Mouse (Mus musculus): Measurements from ENCODE around the gene Stub1.
"Not testable (repeated sequence)": the region's sequence is repeated elsewhere in the genome, so short reads cannot be mapped to it uniquely, and the experiment has no call there.

Gene Stub1

DNA sequence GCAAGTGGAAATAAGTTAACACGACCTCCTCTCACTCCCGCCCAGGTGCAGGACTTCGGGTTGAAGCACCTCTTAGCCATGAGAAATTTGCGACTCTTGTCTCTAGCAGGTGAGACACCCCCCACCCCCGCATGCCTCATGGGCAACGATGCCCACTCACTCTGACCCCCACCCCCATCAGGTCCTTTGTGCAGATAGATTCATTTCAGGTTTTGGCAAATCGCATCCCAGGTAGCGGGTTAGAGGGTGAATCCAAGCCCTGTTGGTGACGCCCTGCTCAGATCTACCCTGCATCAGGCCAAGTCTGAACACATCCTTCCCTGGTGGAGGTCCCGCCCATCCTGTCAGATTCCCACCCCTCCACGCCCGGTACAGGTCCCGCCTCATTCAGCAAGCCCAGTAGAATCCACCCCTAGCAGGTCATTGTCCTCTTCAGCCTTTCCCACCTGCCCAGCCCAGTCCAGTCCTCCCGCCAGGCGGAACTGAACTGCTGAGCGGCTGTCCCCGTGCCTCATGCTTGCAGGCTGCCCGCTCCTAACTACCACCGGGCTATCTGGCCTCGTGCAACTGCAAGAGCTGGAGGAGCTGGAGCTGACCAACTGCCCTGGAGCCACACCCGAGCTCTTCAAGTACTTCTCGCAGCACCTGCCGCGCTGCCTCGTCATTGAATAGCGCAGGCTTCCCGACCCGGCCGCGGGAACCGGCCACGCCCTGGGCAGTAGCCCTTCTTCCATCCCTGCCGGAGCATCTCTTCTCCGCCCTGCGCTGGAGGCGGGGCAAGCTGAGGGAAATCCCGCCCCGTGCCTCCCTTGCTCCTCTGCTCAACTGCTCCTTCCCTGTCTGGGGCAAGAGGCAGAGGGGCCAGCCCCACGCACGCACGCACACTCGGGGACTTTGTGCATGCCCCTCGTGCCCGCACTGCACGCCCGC, 14.1 kb downstream of the Stub1 start:
- DNase-seq, result no peak

DNA sequence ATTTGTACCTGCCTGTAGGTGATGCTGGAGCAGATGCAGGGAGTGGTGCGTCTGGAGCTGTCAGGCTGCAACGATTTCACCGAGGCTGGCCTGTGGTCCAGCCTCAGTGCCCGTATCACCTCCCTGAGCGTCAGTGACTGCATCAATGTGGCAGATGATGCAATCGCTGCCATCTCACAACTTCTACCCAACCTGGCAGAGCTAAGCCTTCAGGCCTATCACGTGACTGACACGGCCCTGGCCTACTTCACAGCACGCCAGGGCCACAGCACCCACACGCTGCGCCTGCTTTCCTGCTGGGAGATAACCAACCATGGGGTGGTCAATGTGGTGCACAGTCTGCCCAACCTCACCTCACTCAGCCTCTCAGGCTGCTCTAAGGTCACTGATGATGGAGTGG, 15.5 kb downstream of the Stub1 start:
- no peak for DNase-seq

DNA sequence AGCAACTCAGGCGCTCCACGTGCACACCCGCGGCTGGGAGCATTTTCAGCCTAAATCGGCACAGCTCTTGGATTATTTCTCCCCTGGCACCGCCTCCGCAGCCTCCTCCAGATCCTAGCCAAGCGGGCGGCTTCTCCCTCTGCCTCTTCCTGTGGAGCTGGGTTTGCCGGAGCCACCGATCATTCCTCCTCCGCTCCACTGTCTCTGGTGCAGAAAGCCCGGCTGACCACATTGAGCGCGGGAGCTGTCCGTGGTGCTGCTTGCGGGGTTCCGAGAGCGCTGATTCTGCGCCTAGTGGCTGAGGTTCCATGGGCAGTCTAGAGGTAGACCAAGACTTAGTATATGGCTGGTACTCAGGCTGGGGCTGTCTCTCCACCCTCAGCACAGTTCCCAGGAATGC, 19.7 kb downstream of the Stub1 start:
- peak; percentile 85 for DNase-seq

DNA sequence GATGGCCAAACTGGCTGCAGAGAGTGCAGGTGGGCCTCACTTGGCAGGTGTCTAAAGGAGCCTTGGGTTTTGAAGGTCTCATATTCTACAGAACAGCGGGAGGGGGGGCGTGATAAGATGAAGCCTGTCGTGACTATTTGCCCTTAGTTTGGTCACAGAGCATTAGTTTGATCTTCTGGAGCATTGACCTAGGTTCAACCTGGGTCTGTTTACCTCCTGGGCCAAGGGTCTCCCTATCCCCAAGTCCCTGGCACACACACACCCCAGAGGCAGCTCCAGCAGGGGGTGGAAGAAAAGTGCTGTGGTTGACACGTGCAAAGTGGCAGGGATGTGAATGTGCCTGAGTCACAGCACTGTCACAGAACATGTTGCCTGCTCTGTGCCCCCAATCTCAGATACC, 22.3 kb downstream of the Stub1 start:
- no peak for DNase-seq

DNA sequence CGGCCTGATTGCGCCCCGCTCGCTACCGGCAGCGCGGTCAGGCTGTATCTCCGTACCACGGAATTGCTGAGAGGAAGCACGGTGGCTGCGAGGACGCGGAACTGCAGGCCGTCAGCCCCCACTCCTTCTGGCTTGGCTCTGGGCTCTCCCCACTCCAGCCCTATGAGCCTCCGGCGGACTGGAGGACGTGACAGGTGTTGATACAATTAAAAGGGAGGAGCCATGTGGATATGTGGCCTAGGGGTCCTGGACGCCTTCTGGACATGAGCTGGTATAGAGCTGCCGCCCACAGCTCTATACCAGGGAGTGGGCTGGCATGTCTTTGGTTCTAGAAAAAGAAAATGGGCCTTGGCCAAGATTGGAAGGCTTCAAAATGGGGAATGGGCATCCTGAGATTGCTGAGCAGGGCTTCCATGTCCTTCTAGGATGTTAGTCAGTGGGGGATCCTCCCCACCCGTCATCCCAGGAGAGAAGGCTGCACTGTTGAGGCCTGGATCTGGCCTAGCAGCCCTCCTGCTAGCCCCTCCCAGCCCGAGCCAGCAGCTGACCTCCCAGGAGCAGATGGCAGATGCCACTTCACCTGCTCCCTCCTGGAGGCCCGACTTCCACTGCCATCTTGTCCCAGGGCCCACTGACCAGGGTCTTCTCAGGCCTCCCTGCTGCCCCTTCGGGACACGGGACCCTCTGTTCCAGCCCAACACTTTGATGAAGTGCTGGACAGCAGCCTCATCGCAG, 23.4 kb downstream of the Stub1 start:
- DNase-seq, result no peak

DNA sequence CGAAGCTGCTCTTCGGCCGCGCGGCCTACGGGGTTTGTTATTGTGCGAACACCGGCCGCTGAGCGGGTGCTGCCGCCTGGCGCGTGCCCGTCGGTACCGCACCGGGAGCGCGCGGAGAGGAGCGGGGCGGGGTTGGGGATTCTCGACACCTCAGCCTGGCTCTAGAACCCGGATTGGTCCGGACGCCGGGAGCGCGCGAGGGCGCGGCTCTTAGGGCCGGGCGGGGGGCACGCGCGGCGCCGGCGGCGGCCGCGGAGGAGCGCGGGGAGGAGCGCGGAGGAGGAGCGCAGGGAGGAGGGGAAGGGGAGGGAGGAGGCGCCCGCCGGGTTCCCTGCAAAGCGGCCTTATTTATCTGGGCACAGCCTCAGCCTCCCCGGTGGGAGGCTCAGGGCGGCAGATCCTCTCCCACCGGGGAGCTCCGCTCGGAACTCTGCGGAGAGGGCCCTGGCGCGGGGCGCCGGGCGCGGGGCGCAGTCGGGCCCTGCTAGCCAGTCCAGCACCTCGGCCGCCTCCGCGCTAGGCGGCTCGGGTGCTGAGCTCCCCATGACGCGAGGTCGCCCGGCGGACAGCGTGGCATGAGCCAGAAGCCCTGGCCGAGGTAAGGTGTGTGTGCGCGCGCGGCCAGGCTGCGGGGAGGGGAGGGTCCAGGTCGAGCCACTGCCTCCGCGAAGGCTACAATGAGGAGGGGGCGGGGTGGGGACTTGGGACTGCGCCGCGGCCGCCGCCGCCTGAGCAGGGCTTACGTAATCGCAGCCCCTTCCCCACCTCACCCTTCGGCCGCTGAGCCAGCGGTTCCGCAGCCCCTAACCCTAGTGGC, 24.2 kb downstream of the Stub1 start, which contains the start of gene Fbxl16:
Gene Fbxl16, plus strand, starts transcription at position 297 of the 817 bp plus-strand sequence.
- peak; percentile 64 for DNase-seq

DNA sequence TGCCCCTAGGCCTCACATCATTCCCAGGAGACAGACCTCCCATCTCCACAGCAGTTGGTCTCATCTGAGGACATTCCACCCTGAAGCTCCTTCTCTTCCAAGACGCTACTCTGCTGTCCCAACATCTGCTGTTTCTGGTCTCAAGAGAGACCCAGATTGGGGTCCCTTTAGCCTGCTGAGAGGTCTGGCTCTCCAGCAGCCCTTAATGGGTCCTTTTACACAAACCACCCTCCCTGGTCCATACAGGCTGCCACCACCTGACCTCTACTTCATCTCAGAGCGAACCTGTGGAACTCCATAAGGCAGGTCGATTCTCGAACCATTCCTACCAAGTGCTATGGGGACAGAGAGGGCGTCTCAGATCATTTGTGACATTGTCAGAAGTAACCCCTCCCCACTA, 25.2 kb downstream of the Stub1 start:
- no peak for DNase-seq

DNA sequence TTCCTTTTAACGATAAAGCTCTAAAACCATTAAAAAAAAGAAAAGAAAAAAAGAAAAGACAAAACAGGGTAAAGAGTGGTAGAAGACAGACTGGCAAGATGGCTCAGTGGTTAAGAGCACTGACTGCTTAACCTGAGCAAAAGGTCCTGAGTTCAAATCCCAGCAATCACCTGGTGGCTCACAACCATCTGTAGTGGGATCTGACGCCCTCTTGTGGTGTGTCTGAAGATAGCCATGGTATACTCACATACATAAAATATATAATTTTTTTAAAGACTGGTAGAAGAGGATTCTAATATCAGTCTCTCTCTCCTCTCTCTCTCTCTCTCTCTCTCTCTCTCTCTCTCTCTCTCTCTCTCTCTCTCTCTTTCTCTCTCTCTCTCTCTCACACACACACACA, 25.8 kb downstream of the Stub1 start:
- not testable (repeated sequence) for DNase-seq

DNA sequence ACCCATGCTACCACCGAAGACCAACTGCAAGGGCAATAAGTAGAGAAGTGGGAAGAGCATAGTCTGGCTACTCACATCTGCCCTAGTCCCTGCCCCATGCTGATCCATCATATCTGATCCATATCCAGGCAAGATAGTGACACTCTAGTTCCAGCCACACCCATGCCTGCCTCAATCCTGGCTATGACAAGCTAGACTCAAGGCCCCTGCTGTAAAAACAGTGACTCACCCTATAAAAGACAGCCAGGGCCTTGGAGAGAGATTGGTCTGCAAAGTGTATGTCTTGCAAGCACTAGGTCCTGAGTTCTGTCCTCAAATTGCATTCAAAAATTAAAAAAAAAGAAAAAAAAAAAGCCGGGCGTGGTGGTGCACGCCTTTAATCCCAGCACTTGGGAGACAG, 26.7 kb downstream of the Stub1 start:
- no peak for DNase-seq

DNA sequence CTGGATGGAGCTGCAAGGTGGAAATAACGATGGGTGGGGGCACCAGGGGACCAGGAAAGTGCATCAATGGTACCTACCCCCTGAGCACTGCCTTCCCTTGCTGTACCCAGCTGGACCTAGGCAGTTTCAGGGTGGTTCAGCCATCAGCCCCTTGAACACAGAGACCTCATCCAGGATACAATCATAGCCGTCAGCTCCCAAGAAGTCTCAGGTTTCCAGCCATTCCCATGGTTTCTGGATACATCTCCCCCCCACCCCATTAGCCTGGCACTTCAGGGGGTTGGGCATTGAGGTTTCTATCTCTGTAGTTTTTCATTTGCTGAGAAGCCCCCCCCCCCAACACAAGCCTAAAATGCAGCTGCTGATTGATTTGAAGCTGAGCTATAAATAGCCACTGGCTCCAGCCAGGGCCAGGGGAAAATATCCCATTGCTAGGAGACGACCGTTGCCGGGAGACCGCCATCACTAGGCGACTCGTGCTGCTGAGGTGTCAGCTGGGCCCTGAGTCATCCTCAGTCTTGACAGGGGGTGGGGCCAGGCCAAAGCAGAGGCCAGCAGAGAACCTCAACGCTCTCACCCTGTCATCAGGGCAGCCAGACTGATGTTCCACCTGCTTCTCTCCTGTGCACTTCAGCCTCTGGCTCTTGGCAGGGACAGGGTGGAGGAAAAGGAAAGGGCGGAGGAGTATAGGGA, 30.2 kb downstream of the Stub1 start:
- DNase-seq, result no peak

DNA sequence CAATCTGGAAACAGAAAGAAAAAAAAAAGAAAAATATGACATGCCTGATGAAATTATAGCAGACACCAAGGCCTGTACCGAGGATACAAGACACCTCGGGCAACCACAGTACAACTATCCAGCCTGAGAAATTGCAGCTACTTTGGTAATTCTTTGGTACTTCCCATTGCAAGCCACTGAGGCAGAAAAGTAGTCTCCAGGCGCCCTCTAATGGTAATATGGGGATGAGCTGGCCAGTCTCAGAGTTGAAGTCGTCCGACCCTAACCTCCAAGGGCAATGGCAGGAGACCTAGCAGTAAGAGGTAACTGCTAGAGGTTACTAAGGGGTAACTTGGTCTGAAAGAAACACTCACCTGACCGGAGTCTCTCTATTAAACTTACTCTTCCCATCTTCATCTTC, 32.2 kb downstream of the Stub1 start:
- peak; percentile 90 for DNase-seq

DNA sequence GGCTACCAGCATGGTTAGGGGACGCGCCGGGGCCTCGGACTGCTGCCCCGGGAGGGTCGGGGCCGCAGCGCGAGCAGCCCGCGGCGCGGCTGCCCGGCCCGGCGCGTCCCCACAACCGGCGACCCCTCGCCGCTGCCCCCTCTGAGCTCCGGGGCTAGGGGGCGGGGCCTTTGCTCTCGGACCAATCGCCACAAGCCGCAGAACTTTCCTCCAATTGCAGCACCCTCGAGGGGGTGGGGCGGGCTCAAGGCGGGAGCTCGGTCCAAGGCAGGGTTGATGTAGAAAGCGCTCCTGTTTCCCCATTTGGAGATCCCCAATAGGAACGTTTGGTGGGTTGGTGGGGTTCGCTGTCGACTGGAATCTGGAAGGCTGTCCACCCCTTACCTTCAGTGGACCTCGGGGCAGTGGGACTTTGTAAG, 36.2 kb downstream of the Stub1 start, which contains the start of gene Metrn:
Gene Metrn, minus strand, starts transcription at position 186 of the 419 bp plus-strand sequence.
- DNase-seq, result peak; percentile 85

DNA sequence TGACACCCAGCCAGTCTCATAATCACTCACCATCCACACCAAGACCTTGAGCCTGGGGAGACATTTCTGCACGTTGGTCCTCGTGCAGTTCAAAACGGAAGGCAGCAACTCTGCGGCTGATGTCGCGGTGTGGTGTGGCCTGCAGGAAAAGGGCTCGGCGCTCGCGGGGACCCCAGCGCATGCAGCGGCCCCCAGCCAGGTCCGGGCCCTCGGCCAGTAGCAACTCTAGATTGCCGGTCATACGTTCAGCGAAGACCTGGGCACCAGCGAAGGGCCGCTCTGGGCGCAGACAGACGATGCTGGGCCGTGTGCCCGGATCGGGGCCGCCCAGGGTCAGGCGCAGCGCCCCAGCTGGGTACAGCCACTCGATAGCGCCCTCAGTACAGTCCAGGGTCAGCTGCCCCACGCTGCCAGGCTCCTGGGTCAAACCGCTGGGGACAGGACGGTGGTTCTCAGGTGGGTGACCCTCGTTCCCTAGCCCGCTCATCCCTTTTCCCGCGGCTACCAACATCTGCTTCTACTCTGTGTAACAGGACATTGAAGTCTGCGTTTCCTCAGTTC, 36.9 kb downstream of the Stub1 start:
- DNase-seq, result no peak

DNA sequence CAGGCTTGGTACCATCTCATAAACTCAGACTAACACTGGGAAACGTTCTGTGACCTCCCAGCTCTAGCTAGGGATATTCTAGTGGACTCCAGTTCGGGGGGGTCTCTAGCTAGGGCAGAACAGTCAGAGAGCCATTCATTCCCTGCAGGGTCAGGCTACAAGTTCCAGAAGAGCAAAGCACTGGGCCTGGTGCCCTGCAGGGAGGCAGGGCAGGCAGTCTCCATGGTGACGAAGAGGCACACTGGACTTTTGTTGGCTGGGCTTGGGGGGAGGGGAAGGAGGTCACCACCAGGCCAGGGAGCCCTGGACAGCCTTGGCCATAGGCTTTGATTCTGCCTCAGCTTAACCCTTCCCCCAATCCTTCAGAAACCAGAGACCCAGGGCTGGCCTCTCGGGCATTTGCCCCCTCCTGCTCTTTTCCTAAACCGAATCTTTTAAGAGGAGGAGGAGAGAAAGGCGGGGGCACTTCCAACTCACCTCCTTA, 37.6 kb downstream of the Stub1 start, which contains the start of gene AC134908.4:
Gene AC134908.4, minus strand, starts transcription at position 51 of the 484 bp plus-strand sequence.
- peak; percentile 79 for DNase-seq

DNA sequence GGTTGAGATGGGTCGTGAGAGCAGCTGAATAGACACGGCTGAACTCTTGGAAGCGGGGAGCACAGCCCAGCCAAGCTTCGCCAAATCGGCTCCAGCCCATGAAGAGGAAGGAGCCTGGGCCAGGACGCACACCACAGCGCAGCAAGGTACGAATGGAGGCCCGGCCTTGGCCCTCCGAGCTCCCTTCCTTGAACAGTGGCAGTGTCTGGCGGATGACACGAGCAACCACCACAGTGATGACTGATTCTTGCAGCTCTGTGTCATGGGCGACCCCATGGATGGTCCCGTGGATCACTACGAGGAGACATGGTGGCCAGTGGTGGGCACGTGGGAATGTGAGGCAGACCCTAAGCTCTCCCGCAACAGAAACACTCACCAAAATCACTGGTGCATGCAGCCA, 38.2 kb downstream of the Stub1 start:
- no peak for DNase-seq

DNA sequence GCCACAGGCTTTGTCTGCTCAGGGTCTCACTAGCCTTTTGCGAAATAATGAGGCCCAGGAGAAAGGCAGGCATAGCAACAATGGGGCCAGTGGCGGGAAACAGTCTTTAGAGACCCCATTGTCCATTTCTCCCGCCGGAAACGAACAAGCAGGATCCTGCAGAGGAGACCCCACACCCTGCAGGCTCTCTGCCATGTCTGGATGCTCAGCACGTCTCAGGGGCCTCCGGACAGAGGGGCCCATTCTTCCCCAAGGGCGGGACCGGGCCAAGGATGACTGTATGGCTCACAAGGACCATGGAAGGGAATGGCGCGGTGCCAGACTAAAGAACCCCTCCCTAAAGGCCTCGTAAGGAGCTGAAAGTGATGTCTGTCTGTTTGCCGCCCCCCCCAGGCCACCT, 39.0 kb downstream of the Stub1 start:
- DNase-seq, result no peak

DNA sequence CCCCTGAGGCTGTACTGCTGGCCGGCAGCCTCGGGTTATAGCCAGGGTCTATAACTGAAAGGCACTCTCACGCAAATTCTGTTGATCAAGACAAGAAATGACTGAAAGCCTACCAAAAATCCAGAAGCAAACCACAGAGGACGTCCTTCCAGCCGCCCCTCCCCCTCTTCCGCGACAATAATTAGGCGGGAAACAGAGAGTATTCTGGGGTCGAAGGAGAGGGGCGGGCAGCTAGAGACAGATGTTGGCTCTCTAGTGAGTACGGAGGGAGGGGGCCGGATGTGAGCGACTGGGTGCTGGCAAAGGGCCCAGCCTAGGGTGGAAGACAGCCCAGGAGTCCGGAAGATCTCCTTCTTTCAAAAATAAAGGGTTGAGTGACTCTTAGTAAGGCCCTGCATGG, 40.6 kb downstream of the Stub1 start, which contains the start of gene Fam173a:
Gene Fam173a, minus strand, starts transcription at position 287 of the 400 bp plus-strand sequence.
- peak; percentile 82 for DNase-seq

DNA sequence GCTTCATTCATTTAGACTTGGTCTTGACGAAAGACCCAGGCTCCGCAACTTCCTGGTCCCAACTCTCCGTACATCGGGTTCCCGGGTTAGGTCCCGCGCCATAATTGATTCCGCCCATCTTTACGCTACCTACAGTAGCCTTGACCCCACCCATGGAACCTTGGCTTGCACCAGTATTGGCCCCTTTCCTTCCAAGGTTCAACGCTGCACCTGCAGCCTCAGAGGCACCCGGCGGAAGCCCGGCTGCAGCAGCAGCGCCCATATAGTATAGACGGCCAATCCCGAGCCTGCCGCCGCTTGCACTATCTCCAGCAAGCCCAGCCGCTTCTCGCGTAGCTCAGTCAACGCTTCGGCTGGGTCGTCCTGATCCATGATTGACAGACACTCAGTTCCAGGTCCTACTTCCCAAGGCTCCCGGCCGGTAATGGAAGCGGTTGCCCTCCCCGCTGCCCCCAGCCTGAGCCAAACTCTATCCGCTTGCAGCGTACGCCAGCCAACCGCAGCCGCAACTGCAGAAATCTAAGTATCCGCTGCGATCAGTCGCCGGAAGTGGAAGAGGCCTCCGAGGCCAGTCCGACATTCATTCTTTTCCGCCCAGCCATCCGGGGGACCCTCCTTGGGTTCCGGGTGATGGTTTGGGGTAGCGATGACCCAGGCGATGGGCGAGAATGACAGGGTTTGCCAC, 41.2 kb downstream of the Stub1 start:
- peak; percentile 81 for DNase-seq

DNA sequence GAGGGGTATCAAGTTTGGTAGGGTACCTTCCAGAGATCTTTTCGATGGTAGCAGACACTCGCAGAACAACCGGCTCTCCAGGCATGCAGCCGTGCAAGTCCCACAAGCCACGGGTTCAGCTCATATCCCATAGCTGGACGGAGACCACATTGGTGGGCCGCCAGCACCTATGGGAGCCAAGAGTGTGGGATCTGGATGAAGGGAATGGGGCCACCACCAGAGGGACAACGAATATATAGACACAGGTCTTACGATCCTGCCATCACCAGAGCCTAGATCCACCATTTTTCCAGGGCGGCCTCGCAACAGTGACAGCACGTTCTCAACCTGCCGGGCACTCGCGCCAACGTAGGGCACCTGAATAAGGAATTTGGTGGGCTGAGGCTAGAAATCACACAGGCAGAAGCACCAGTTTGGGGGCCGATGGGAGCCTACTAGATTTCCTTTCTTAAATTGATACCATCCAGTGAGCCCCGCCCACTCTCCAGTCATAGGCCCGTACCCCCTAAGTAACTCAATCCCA, 41.8 kb downstream of the Stub1 start:
- no peak for DNase-seq

DNA sequence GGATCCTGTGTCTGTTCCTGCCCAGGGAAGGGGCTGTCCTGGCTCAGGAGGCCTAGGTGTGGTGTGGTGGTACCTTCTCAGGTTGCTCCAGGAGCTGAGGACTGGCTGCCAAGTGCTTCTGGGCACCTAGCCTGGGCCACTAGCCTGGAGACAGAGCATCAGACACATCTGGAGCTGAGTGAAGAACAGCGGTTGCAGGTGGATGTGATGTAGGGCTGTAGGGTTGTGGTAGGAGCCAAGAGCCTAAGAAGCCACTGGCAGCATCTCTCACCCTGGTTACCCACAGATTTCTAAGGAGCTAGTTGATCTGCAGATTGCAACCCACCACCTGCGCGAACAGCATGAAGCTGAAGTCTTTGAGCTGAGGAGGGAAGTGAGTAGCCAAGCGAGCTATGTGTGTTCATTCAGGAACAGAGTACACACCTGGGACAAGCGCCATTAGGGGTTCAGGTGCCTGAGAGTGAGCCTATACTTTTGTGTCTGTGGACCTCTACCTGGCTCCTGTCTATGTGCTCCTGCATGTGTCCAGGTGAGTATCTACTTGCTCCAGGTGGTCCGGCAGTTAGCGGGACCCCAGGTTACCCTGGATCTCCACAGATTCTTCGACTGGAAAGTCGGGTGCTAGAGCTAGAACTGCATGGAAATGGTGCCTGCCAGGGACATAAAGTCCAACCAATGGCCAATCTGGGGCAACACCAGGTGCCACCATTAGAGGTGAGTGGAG, 46.3 kb downstream of the Stub1 start:
- DNase-seq, result no peak

All from kidney, adult 9 months (tissue).